Mouse (Mus musculus): ENCODE results near the gene Lgalsl.

- TF ChIP-seq CTCF (conservative IDR thresholded peaks at IDR 0.05; ENCODE audit: low read length) (no peak), POU5F1 (IDR thresholded peaks at IDR 0.05; ENCODE audit: borderline replicate concordance, low read length) (no peak)
Measured at GRCm38 (mm10) chr11:20837366-20837765, 6.5 kb upstream of the Lgalsl start.
